Mouse (Mus musculus): ENCODE results near the gene Dctn5.

- TF ChIP-seq POLR2A (IDR thresholded peaks at IDR 0.05; ENCODE audit: control insufficient read depth, extremely low read depth, insufficient read depth, low read length, poor library complexity), result no peak
- no peak for TF ChIP-seq CTCF (IDR thresholded peaks at IDR 0.05; ENCODE audit: borderline replicate concordance, control insufficient read depth, extremely low read depth, insufficient read depth, low read length, poor library complexity)
Observed at GRCm38 (mm10) chr7:122186043-122186442, 53.2 kb downstream of the Dctn5 start, which contains the start of gene Ern2.
